Mouse (Mus musculus) adrenal gland, postnatal 36 days (tissue): ENCODE data around the gene Pno1. TPM values are rescaled to one million over a fixed set of nuclear protein-coding genes. Genes with fewer than 3 reads are reported as not detected.

Experiments used
- DNase-seq, 2 experiments: peaks; one replicate each; pipeline ENCODE4 v3.0.0; 2021; ENCODE audit warnings: mixed read lengths in 1 of 2
- total RNA-seq, 2 experiments: library from RNA; stranded (reverse); gene quantifications; 2 replicates each; pipeline ENCODE4 v1.2.3; 2021

Pno1 gene
- total RNA-seq, 2 experiments from 2014 or later: 51.4 to 58.3 TPM

DNA sequence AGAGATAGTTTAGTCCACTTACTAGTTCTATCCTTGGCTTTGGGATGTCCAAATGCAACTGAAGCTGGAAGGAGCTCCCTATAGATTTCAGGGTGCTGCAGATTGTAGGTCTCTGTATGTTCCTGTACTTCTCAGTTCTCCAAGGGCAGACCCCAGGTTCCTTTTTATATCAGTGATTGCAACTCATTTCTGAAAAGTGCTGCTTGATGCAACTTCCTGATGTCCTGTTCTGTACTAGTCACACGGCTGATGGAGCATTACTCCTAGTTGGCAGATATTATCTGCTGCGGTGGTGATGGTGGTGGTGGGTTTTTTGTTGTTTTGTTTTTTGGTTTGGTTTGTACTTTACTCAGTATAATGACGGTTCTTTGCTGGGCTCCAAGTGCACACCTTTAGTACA lies 30.6 kb downstream of the Pno1 start:
- DNase-seq: no peak

DNA sequence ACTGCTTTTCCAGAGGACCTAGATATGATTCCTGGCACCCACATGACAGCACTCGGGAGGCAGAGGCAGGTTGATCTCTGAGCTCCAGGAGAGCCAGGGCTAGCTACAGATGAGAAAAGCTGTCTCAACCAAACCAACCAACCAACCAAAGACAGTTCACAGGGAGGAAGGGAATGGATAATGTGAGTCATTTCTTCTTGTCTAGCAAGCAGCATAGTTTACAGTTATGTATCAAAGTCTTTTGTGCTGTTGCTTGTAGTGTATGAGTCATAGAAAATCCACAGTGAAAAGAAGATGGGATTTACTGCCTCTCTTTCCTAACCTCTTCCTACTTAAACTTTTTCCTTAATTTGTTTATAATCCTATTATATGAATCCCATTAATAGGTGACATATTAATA lies 34.7 kb downstream of the Pno1 start:
- no peak for DNase-seq

DNA sequence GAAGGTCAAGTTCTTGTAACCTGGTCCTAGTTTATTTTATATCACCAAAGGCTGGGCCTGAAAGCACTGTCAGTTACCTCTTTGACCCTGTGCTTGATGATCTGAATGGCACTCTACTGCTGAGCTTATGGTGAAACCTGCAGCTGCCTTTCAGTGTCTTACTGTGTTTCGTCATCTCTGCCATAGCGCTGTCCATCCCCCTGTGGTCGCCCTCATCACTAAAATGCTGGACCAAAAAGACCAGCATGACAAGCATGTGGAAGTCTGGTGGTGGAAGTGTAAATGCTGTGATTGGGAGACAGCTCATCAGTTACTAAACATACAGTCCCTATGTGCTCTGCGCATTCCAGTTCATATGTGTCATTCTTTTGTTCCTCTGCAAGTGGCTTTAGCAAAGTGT lies 39.1 kb downstream of the Pno1 start:
- no peak for DNase-seq

DNA sequence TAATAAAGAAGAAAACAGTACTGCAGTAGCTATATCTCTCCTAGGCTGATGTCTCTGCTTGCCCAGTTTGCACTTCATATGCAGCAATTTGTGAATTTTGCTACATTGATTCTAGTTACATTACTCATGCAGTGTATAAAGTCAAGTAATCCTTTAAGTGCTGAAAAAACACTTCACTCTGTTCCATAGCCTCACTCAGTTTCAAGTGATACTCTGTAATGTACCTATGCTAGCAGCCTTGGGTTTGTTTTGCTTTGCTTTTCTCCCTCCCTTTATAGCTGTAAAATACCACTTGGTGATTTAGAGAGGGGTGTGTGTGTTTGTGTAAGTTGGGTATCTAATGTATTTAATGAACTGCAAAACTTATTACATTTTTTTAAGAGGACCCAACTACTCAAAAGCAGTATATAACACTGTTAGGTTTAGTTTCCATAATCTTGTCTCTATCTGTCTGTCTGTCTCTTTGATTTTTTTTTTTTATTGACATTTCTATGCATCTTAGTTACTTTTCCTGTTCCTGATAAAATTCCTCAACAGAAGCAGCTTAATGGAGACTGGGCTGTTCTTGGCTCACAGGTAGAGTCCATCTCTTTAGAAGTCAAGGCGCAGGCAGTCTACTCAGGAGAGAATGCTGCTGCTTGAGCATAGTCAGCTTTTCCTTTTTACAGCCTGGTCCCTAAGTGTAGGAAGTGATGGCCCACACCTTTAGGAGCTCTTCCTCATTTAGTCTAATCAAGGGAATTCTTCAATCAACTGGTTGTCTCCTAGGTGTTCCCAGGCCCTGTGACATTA lies 40.2 kb downstream of the Pno1 start:
- DNase-seq: no peak

DNA sequence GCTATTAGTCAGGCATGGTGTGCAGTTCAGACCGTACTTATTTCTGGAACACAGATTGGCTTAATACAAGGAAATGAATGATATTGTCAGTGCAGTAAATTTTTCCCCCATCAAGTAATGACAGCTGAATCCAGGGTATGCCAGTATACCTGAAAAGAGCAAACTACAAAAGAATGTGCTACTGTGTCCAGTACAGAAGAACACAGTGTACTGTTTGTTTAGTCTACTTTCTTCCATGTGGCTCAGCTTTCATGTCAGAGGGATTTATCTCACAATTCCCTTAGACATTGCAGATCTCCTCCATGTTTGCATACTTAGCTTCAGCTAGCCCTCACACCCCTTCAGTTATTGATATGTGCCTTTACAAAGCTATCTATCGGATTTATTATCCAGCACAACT lies 42.1 kb downstream of the Pno1 start:
- no peak for DNase-seq

DNA sequence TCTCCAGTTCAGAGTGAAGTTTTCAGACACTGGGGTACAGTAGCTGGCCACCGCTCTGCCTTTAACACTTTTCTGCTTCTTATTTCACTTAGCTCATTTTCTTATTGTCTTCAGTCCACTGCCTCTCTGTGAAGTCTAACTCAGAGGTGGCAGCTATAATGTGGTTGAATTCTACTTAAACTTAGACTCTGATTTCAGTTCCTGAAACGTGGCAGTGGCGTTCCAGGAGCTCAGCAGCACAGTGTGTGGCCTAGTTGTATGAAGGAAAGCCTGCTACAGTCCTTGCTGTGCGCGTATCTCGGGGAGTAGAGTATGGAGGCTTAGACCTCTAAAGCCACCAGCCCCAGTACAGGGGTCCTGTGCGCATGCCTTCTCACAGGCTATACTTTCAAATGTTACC lies 44.7 kb downstream of the Pno1 start:
- no peak for DNase-seq

DNA sequence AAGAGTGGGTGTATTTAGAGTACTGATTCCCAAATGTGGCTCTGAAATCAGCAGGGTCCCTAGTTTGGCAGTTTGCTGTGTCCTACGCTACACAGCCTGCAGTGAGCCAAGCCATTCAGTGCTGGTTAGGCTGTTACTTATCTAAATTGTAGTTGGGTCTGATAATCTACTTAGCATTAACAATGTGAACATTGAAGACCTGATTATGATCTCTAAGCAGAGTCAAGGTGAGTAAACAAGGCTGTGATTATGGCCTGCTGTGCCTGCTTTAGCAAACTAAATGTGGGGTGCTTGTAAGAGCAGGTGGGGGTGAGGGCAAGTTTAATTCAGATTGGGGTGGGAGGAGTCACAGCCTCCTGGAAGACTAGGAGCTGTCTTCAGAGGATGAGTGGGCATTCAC lies 47.4 kb downstream of the Pno1 start:
- no peak for DNase-seq

DNA sequence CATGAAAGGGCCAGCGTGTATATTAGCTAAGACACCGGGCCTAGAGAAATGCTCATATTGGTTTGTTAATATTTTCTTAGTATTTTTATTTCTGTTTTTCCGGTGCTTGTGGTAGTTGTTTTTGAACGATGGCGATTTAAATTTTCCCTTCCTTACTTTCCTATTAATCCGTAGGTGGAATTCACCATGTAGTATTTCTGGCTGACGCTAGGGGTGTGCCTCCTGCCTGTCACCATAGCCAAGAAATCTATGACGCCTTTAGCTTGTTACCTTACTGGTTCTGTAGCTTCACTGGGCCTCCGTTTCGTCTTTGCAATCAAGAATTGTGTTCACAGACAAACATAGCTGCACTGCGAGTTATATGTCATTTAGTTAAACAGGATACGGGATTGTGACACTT lies 51.1 kb downstream of the Pno1 start:
- peak; percentile 44 to 68 for DNase-seq

DNA sequence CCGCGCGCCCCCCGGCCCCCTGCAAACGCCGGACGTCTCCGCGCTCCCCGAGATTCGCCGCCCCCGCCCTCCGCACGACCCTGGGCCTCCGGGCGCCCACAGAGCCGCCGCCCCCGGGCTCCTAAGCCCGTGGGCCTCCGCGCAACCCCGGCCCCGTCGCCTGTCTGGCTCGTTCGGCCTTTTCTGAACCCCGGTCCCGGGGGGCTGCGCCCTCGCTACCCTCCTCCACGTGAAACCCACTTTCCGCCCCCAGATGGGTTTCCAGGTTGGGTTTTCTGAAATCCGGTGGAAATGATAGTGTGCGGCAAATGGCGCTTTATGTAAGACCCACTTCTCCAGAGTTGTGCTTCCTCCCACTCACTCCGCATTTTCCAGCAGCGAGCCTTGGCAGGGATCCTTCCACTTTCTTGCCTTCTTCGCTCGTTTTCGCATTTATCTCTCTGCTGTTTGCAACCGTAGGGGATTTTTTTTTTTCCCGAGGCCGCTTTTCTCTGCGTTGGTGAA lies 51.6 kb downstream of the Pno1 start:
- peak; percentile 38 to 61 for DNase-seq

DNA sequence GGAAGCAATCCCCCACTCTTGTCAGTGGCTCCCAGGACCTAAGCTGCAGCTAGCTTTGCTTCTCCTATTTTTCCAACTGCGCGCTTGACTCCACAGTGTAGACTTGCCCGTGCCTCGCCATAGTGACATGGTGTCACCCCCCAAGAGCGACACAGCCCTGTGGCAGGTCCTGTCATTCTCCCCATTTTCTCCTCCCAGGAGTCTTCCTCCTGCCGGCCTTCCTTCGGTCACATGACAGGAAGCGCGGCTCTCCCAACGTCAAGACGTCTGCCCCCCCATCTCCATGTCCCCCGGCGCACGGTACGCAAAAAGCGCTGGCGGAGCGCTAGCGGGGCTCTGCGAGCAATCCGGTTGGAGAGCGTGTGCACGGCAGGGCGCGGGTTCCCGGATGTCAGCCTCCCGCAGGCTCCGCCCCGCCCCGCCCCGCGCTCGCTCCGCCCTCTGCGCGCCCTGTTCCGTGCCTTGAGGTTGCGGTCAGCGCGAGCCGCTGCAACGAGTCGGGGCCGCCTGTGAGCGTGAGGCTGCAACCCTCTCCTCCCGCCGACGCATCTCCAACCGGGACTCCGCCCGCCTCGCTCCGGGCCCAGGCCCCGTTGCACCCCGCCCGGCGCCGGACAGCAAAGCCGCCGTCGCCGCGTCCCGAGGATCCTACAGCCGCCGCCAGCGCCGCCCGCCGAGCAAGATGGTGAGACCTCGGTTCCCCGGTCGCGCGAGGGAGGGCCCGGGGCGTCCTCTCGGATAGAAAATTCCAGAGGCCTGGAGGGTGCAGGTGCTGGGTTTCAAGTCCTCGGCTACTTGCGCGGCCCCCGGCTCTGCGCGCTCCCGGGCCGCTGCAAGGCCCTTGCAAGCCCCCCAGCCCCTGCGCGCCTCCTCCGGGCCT lies 52.3 kb downstream of the Pno1 start, which contains the start of gene Ppp3r1:
Gene Ppp3r1, plus strand, starts transcription at position 406 of the 880 bp plus-strand sequence.
- DNase-seq: peak; percentile 98 to 99

Other genes starting within 250 kb of the Pno1 start
- gene Cnrip1, start 160.0 kb downstream of the Pno1 start, total RNA-seq: 10 to 100 TPM; 12.1 to 14.9 TPM
- gene Plek, start 159.2 kb downstream of the Pno1 start, total RNA-seq: 1 to 10 TPM; 4.0 to 4.8 TPM
- gene Ppp3r1, start 52.3 kb downstream of the Pno1 start, total RNA-seq: 100 to 1,000 TPM in 1 of 2 experiments, 10 to 100 TPM in 1; 92.5 to 111 TPM
- 10 to 100 TPM; 16.8 to 17.8 TPM for gene Wdr92, start 29.5 kb downstream of the Pno1 start, total RNA-seq
- 10 to 100 TPM; 48.0 to 63.3 TPM for gene C1d, start 46.0 kb upstream of the Pno1 start, total RNA-seq